Mouse (Mus musculus) cortical plate, adult 2 months (tissue): Measurements from ENCODE around the gene Clk1. TPM values are rescaled to one million over a fixed set of nuclear protein-coding genes. Genes with fewer than 3 reads are reported as not detected.

Source experiments
- H3K27ac ChIP-seq: fragments of 200-500 bp; 2 replicates; pipeline ENCODE4 v1.5.1; 2012; ENCODE audit warnings: low read length, control low read depth, inconsistent platforms; ENCODE audit not compliant: insufficient read depth
- H3K4me1 ChIP-seq: fragments of 200-500 bp; 2 replicates; pipeline ENCODE4 v1.6.1; 2011; ENCODE audit warnings: low read length; ENCODE audit not compliant: control insufficient read depth, insufficient read depth
- H3K4me3 ChIP-seq: fragments of 200-500 bp; 2 replicates; pipeline ENCODE4 v1.5.1; 2011; ENCODE audit warnings: mild to moderate bottlenecking, low read length, control low read depth; ENCODE audit not compliant: insufficient read depth
- CTCF ChIP-seq: fragments of 200-500 bp; IDR thresholded peaks from 2 replicates; pipeline ENCODE4 v1.5.1; 2011; ENCODE audit warnings: mild to moderate bottlenecking, control low read depth, low read length; ENCODE audit not compliant: insufficient read depth; ENCODE audit errors: extremely low read depth
- POLR2A ChIP-seq: fragments of 200-500 bp; IDR thresholded peaks from 2 replicates; pipeline ENCODE4 v1.6.1; 2011; ENCODE audit warnings: mild to moderate bottlenecking, low read length, control low read depth; ENCODE audit not compliant: insufficient read depth; ENCODE audit errors: extremely low read depth
- polyA plus RNA-seq: library from polyadenylated mRNA; depleted of rRNA; stranded (reverse); fragments of >200 nt; gene quantifications from 2 replicates; pipeline ENCODE4 v1.2.3, GENCODE M21; 2012; rRNA removed

Clk1 gene
- 254 and 258 TPM in 2 replicates for polyA plus RNA-seq

DNA sequence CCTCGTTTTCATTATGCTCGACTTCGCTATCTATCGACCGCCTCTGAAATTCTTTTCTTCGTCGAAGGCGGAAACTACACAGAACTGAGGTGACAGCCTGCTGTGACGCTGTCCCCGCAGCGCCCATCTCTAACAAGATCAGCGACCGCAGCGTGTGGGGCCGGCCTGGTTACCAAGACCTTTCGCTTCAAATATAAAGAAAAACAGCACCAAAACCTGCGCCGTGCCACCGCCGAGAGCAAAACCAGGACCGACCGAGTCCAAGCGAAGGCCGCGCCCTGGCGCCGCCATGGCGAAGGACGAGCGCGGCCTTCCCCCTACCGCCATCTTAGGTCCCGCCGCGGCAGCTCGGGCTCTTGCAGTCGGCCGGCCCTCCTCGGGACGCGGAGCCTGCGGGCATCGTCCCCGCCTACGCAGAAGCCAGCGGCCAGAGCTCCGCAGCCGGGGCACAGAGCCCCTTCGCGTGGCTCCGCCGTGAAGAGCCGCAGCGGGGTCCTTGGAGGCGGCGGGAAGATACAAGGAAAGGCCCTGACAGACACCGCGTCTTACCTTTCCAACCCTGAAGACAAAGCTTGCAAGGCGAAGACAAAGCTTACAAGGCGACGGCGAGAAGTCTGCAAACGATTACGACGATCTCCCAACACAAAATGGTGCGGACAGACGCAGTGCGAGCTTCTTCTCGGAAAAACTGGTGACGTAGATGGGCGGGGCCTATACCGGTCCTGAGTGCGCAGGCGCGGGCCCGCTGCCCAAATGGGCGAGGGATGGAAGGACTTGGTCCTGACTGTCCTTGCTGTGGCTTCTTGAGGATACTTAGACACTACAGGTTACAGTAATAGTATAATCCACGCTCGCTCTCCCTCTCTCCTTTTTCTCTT lies at the start of gene Clk1:
Gene Clk1, minus strand, starts transcription at position 696 of the 878 bp plus-strand sequence.
- TF ChIP-seq CTCF = no peak
- peak; percentile 100 for TF ChIP-seq POLR2A
- Histone ChIP-seq H3K4me1 (peaks cover 6% of the 10 kb centered on the region), H3K4me3 (peak within 1 kb of the TSS; percentile 75), H3K27ac (peak within 1 kb of the TSS; percentile 97)

DNA sequence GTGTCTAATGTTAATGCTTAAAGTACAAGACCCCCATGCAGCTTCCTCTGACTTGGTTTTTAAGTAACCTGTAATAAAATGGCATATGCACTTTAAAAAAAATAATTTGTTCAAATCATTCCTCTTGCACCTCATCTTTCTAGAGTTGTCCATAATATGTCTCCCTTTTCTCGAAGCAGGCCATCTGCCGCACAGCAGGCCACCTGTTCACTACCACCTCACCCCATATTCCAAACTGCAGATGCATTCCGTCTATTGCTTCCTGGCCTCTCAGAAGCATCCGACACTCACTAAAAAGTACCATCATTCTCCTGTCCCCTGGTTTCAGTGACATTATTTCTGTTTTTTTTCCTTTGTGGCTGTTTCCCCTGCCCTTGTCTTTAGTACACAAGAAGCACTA lies 41.7 kb upstream of the Clk1 start:
- H3K4me1 ChIP-seq = peaks cover 2% of the 10 kb centered on the region; the same call in 1 of the 2 replicates
- H3K27ac ChIP-seq = no peak overlapping the region
- TF ChIP-seq CTCF (no peak), POLR2A (no peak)
- no peak overlapping the region for H3K4me3 ChIP-seq

DNA sequence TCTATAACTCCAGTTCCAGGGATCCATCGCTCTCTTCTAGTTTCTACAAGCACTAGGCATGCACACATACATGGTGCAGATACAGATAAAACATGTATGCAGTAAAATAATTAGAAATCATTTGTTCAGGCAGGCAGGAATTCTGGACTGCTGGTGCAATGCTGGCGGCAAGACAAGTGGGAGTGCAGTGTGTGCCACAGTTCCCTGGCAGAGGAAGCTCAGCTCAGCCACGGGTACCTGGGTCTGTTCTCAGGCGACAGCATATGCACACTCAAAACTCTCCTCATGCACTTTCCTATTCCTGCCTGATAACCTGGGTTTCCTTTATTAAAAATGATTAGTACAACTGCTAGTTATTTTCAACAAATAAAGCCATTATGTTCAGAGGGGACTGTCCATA lies 41.2 kb upstream of the Clk1 start:
- peaks cover 2% of the 10 kb centered on the region; the same call in 1 of the 2 replicates for H3K4me1 ChIP-seq
- H3K4me3 ChIP-seq = no peak overlapping the region
- TF ChIP-seq POLR2A (no peak), CTCF (no peak)
- no peak overlapping the region for H3K27ac ChIP-seq

DNA sequence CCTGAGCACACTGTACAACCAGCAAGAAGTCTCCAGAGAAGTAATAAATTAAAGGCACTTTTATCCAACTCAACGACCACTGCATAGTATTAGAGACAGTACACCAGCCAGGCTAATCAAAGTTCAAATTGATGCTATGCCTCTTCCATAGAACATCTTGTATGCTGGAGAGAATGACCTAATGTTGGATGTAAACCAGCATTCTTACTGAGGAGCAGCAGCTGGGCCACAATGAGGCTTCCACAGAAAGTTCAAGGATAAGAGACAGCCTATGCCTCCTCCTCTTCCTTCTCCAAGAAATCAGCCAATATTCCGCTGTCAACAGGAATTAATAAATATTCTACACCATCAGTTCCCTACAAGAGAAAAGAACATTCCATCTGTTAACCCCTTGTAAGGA lies 40.1 kb upstream of the Clk1 start:
- Histone ChIP-seq H3K4me3 (no peak overlapping the region), H3K4me1 (peaks cover 2% of the 10 kb centered on the region; the same call in 1 of the 2 replicates), H3K27ac (no peak overlapping the region)
- TF ChIP-seq CTCF = no peak
- no peak for TF ChIP-seq POLR2A

DNA sequence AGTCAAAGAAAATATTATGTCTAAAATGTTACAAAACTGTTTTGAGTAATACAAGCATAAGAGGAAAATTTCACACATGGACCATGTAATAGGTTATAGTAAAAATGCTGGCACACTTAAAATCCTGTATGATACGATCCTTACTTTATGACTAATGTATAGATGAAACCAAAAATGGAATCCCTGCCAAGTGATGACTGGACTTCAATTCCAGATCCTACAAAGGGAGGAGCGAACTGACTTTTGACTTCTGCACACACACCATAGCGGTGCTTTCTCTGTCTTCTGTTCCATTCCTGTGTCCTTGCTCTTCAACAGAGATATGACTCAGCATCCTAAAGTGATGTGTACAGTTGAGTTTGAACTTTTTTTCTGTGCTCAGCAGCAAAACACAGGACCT lies 36.7 kb upstream of the Clk1 start:
- TF ChIP-seq POLR2A = no peak
- TF ChIP-seq CTCF = no peak

DNA sequence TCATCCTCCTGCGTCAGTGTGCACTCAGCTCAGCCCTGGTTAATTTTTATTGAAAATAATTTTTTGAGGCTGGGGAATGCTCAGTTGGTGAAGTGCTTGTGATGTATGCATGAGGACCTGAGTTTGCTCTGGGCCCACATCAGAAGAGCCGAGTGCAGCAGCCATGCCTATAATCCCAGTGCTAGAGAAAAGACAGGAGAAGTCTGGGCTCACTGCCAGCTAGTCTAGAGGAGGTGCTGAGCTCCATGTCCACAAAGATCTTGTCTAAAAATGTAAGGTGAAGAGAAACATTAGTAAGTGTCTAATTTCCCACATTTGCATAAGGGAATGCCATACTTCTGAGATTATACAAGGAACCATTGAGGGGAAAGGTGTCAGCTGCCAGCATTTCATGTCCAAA lies 35.0 kb upstream of the Clk1 start:
- Histone ChIP-seq H3K4me3 (no peak overlapping the region), H3K4me1 (peaks cover 2% of the 10 kb centered on the region; the same call in 1 of the 2 replicates), H3K27ac (no peak overlapping the region)
- no peak for TF ChIP-seq CTCF
- no peak for TF ChIP-seq POLR2A

More for the DNA sequence above, 36.7 kb upstream of the Clk1 start:
- H3K4me1 ChIP-seq = peaks cover 2% of the 10 kb centered on the region; the same call in 1 of the 2 replicates
- no peak overlapping the region for H3K27ac ChIP-seq
- no peak overlapping the region for H3K4me3 ChIP-seq

DNA sequence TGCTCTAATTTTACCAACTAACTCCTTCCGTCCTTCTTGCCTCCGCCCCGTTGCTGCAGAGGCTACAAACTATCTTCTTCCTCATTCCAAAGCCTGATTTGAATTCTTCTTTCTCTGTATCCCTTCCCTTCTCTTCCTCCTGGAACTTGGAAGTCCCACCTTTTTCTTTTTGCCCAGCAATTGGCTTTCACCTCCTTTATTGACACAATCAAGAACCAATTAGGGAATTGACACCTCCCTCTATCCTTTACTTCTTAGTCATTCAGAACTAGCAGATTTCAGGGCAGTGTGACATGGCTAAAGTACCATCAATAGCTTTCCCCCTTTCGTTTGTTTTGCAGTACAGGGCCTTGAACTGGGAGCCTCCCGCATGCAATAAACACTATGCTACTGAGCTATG lies 34.3 kb upstream of the Clk1 start:
- Histone ChIP-seq H3K4me1 (no peaks in the 10 kb centered on the region), H3K27ac (no peak overlapping the region), H3K4me3 (no peak overlapping the region)
- TF ChIP-seq POLR2A (no peak), CTCF (no peak)

DNA sequence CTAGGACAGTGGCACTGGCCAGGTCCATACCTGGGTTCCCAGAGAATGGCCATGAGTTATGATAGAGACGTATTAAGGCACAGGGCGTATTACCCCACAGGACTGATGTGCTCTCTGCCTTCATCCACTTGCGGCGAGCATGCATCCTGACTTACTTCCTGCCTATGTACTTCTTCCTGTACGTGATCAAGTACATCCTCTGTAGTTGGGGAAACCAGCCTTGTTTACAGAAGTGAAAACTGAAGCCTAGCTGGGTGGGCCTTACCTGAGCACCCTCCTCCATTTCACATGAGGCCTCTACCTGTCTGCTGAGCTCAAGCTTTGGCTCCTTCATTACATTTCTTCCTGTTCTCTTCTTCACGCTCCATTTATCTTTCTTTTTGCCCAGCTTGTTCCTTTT lies 30.4 kb upstream of the Clk1 start:
- H3K27ac ChIP-seq = no peak overlapping the region
- TF ChIP-seq CTCF (no peak), POLR2A (no peak)
- no peak overlapping the region for H3K4me3 ChIP-seq
- H3K4me1 ChIP-seq = no peaks in the 10 kb centered on the region

DNA sequence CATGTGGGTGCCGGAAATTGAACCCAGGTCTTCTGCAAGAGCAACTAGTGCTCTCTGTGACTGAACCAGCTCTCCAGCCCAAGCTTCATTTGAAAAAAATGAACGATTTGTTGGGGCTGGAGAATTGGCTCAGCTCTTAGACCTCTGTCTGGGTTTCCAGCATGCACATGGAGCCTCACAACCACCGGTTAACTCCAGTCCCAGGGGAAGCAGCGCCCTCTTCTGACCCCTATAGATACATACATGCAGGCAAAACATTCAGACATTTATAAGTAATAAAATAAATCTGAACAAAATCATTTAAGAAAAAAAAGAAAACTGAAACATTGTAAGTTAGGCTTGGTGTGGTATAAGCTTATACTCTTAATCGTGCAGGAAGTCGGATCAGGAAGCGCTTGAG lies 24.5 kb upstream of the Clk1 start:
- peaks cover 3% of the 10 kb centered on the region; the same call in 1 of the 2 replicates for H3K4me1 ChIP-seq
- H3K27ac ChIP-seq = no peak overlapping the region
- H3K4me3 ChIP-seq = no peak overlapping the region
- TF ChIP-seq CTCF (no peak), POLR2A (no peak)

DNA sequence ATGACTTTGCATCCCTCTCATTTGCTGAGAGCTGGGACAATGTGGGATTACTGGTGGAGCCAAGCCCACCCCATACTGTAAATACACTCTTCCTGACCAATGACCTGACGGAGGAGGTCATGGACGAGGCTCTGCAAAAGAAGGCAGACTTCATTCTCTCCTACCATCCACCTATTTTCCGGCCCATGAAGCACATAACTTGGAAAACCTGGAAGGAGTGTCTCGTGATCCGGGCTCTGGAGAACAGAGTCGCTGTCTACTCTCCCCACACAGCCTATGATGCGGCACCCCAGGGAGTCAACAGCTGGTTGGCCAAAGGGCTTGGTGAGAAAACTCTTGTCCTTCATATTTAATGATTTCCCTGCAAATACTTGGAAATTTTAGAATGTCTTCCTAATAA lies 23.9 kb upstream of the Clk1 start:
- Histone ChIP-seq H3K4me3 (no peak overlapping the region), H3K27ac (no peak overlapping the region), H3K4me1 (peaks cover 3% of the 10 kb centered on the region; the same call in 1 of the 2 replicates)
- TF ChIP-seq CTCF (no peak), POLR2A (no peak)
